Mouse (Mus musculus): ENCODE results near the gene Gm3012. TPM values are rescaled to one million over a fixed set of nuclear protein-coding genes. Genes with fewer than 3 reads are reported as not detected.
"Not testable (repeated sequence)": the region's sequence is repeated elsewhere in the genome, so short reads cannot be mapped to it uniquely, and the experiment has no call there.

Gene Gm3012
- polyA plus RNA-seq (2015; fragmentation: Nextera tagmentation; extraction: Ambion mirVana): not detected in 2 replicates

GRCm38 (mm10) chr14:3634212-3634611 lies at the start of gene Gm3012:
TSS of gene Gm3012 (plus strand) at chr14:3634512.
- not testable (repeated sequence) for H3K27me3 ChIP-seq; H3K36me3 ChIP-seq; H3K4me2 ChIP-seq; H3K27ac ChIP-seq; H3K9me3 ChIP-seq; H3K9ac ChIP-seq; H3K4me1 ChIP-seq; ATAC-seq (ENCODE audit: insufficient number of reproducible peaks, insufficient read depth, low FRiP score, low TSS enrichment, low read depth); H3K4me3 ChIP-seq
- WGBS: no CpG with 5 or more reads among the region's 2 CpGs

- H3K36me3 ChIP-seq; ATAC-seq (ENCODE audit: insufficient number of reproducible peaks, insufficient read depth, low FRiP score, low TSS enrichment, low read depth); H3K27ac ChIP-seq; H3K4me1 ChIP-seq; H3K4me3 ChIP-seq; H3K9ac ChIP-seq; H3K4me2 ChIP-seq; H3K27me3 ChIP-seq; H3K9me3 ChIP-seq: not testable (repeated sequence)
- no CpG with 5 or more reads among the region's 32 CpGs for WGBS
Measured at GRCm38 (mm10) chr14:3651730-3652129, 17.4 kb downstream of the Gm3012 start, which contains the start of gene Gm3020. TSS of gene Gm3020 (plus strand) at chr14:3652030.

- H3K27me3 ChIP-seq; H3K9me3 ChIP-seq; H3K36me3 ChIP-seq; H3K4me2 ChIP-seq; H3K4me3 ChIP-seq; H3K4me1 ChIP-seq; H3K27ac ChIP-seq; ATAC-seq (ENCODE audit: insufficient number of reproducible peaks, insufficient read depth, low FRiP score, low TSS enrichment, low read depth); H3K9ac ChIP-seq: not testable (repeated sequence)
- WGBS: no CpG with 5 or more reads among the region's 3 CpGs
Measured at GRCm38 (mm10) chr14:3688483-3688882, 54.2 kb downstream of the Gm3012 start, which contains the start of gene Gm3043. TSS of gene Gm3043 (plus strand) at chr14:3688783.

Other genes with a start within 250 kb of the Gm3012 start
- gene Gm10413, start 239.4 kb upstream of the Gm3012 start, polyA plus RNA-seq (2015; fragmentation: Nextera tagmentation; extraction: Ambion mirVana): not detected in 2 replicates
- gene Gm10409, start 221.9 kb upstream of the Gm3012 start, polyA plus RNA-seq (2015; fragmentation: Nextera tagmentation; extraction: Ambion mirVana): 1.0 and 1.6 TPM in 2 replicates
- 0.42 TPM in 1 of 2 replicates, not detected in the other for gene Gm3005, start 206.4 kb upstream of the Gm3012 start, polyA plus RNA-seq (2015; fragmentation: Nextera tagmentation; extraction: Ambion mirVana)
- gene Gm10408, start 185.1 kb upstream of the Gm3012 start, polyA plus RNA-seq (2015; fragmentation: Nextera tagmentation; extraction: Ambion mirVana): not detected in 2 replicates
- gene Gm3020, start 17.5 kb downstream of the Gm3012 start, polyA plus RNA-seq (2015; fragmentation: Nextera tagmentation; extraction: Ambion mirVana): 1.0 and 1.6 TPM in 2 replicates
- gene Gm3043, start 54.3 kb downstream of the Gm3012 start, polyA plus RNA-seq (2015; fragmentation: Nextera tagmentation; extraction: Ambion mirVana): not detected in 2 replicates
- 0.19 and 0.24 TPM in 2 replicates for gene Gm3002, start 175.6 kb downstream of the Gm3012 start, polyA plus RNA-seq (2015; fragmentation: Nextera tagmentation; extraction: Ambion mirVana)
- gene Gm3033, start 211.7 kb downstream of the Gm3012 start, polyA plus RNA-seq (2015; fragmentation: Nextera tagmentation; extraction: Ambion mirVana): 0.20 TPM in 1 of 2 replicates, not detected in the other
- gene Gm2916, start 249.7 kb downstream of the Gm3012 start, polyA plus RNA-seq (2015; fragmentation: Nextera tagmentation; extraction: Ambion mirVana): not detected in 2 replicates